ENCODE assay signal across 15 mouse cellular contexts in the genomic region with DNA sequence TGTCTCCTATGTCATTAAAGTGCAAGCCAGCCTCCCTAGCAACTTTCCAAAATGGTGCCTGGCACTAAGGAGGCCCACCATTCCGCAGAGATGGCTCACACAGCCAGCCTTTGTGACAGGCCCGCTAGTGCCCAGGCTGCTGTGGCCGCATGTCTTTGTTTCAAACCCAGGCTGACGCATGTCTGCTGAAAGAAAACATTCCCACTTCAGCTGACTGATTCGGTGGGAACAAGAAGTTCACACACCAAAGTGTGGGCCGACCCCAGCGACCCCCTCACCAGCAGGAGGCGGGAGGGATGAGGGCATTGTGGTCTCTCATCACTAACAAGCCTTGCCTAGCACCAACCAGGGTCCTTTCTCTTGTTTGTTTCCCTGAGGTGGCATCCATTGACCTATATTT.
DNase-seq lines count a peak whose midpoint lies in the region; ATAC-seq and TF ChIP-seq lines count a peak whose summit lies in the region.
"Had no signal": no experiment of that assay in that cellular context is flagged by ENCODE, and none has a peak within 500 bp of the region (broad histone marks: within the 10 kb centered on the region; RNA-seq: fewer than 3 reads in every experiment).

No protein-coding gene starts in this region.

- WGBS in forebrain, embryonic 10.5 days, result 36% methylated on average over 8 of the region's 8 CpGs
- 17% methylated on average over 8 of the region's 8 CpGs for WGBS in hindbrain, embryonic 13.5 days
- 37% methylated on average over 8 of the region's 8 CpGs for WGBS in neural tube, embryonic 11.5 days
- 69% methylated on average over 8 of the region's 8 CpGs for WGBS in lung, adult 2 months

- H3K9ac ChIP-seq in hindbrain, embryonic 13.5 days, result no peak overlapping the region
- H3K9ac ChIP-seq in neural tube, embryonic 11.5 days (ENCODE audit: low read length), result no peak overlapping the region
- H3K9ac ChIP-seq: embryonic facial prominence, embryonic 13.5 days; liver, embryonic 14.5 days had no signal

- H3K9me3 ChIP-seq in forebrain, embryonic 10.5 days, result no peaks in the 10 kb centered on the region
- H3K9me3 ChIP-seq in hindbrain, embryonic 13.5 days, result no peaks in the 10 kb centered on the region
- H3K9me3 ChIP-seq in neural tube, embryonic 11.5 days (ENCODE audit: control insufficient read depth, low read length), result no peaks in the 10 kb centered on the region
- H3K9me3 ChIP-seq: embryonic facial prominence, embryonic 13.5 days; G1E had no signal

- H3K27ac ChIP-seq in forebrain, embryonic 10.5 days, result peak overlapping the region; percentile 83
- H3K27ac ChIP-seq in hindbrain, embryonic 13.5 days, result 0 out of 2 replicates have a peak overlapping the region, but pooled peaks have one; percentile 35
- no peak overlapping the region for H3K27ac ChIP-seq in neural tube, embryonic 11.5 days (ENCODE audit: low read depth, low read length)
- H3K27ac ChIP-seq: embryonic facial prominence, embryonic 13.5 days; liver, embryonic 14.5 days had no signal

- TF ChIP-seq CTCF in brain, embryonic 14.5 days (IDR thresholded peaks at IDR 0.05; ENCODE audit: borderline replicate concordance, extremely low read depth, insufficient read depth, insufficient read length), result no peak
- TF ChIP-seq CTCF in lung, adult 2 months (IDR thresholded peaks at IDR 0.05; ENCODE audit: insufficient read depth, low read length), result no peak

- peaks cover 39% of the 10 kb centered on the region for H3K4me1 ChIP-seq in forebrain, embryonic 10.5 days
- peaks cover 36% of the 10 kb centered on the region for H3K4me1 ChIP-seq in hindbrain, embryonic 13.5 days (replicated peaks)
- 0 out of 2 replicates have a peak, but pooled peaks cover 3% of the 10 kb centered on the region for H3K4me1 ChIP-seq in neural tube, embryonic 11.5 days (ENCODE audit: control insufficient read depth, insufficient read depth, low read length)
- no peaks in the 10 kb centered on the region for H3K4me1 ChIP-seq in lung, adult 2 months (ENCODE audit: control insufficient read depth, insufficient read depth, low read length)
- H3K4me1 ChIP-seq: embryonic facial prominence, embryonic 13.5 days had no signal

- DNase-seq in brain, embryonic 14.5 days (ENCODE audit: low read depth), result peak; percentile 90
- peak; percentile 54 for DNase-seq in forebrain, embryonic 10.5 days (ENCODE audit: extremely low spot score, low spot score)
- DNase-seq in neural tube, embryonic 11.5 days (ENCODE audit: low spot score), result no peak
- DNase-seq in lung, adult 2 months, result no peak
- DNase-seq in heart, adult 8-10 months (ENCODE audit: low spot score), result no peak
- no peak for DNase-seq in kidney, postnatal 4 days
- DNase-seq: adrenal gland, postnatal 14 days; cerebellum, postnatal 10 days; lung, postnatal 14 days; thymus, postnatal 25 days had no signal

- H3K36me3 ChIP-seq in forebrain, embryonic 10.5 days (replicated peaks), result no peaks in the 10 kb centered on the region
- H3K36me3 ChIP-seq in hindbrain, embryonic 13.5 days, result no peaks in the 10 kb centered on the region
- H3K36me3 ChIP-seq in neural tube, embryonic 11.5 days (ENCODE audit: control insufficient read depth, insufficient read depth, low read length), result no peaks in the 10 kb centered on the region
- H3K36me3 ChIP-seq: embryonic facial prominence, embryonic 13.5 days; G1E had no signal

- H3K4me2 ChIP-seq in hindbrain, embryonic 13.5 days, result no peak overlapping the region
- no peak overlapping the region for H3K4me2 ChIP-seq in neural tube, embryonic 11.5 days (ENCODE audit: low read depth)
- H3K4me2 ChIP-seq: embryonic facial prominence, embryonic 13.5 days had no signal

- H3K4me3 ChIP-seq in forebrain, embryonic 10.5 days, result no peak overlapping the region
- H3K4me3 ChIP-seq in hindbrain, embryonic 13.5 days, result no peak overlapping the region
- no peak overlapping the region for H3K4me3 ChIP-seq in neural tube, embryonic 11.5 days (ENCODE audit: low read depth, low read length)
- H3K4me3 ChIP-seq in lung, adult 2 months (replicated peaks; ENCODE audit: extremely low read depth, low read depth, low read length), result no peak overlapping the region
- H3K4me3 ChIP-seq: embryonic facial prominence, embryonic 13.5 days had no signal

- no peak for ATAC-seq in hindbrain, embryonic 13.5 days (ENCODE audit: low FRiP score)
- peak; percentile 53; the same call in 1 of the 2 replicates for ATAC-seq in neural tube, embryonic 11.5 days (ENCODE audit: insufficient read depth, low FRiP score, low TSS enrichment)
- ATAC-seq: inflammation-experienced regulatory T-cells, adult 6 months had no signal

- TF ChIP-seq POLR2A in brain, embryonic 14.5 days (IDR thresholded peaks at IDR 0.05; ENCODE audit: borderline replicate concordance, extremely low read depth, insufficient read depth, insufficient read length, poor library complexity, severe bottlenecking), result no peak
- TF ChIP-seq POLR2A in lung, adult 2 months (IDR thresholded peaks at IDR 0.05; ENCODE audit: borderline replicate concordance, extremely low read depth, low read depth, low read length), result no peak

- H3K27me3 ChIP-seq in forebrain, embryonic 10.5 days (ENCODE audit: poor library complexity, severe bottlenecking), result peaks cover 16% of the 10 kb centered on the region
- 0 out of 2 replicates have a peak, but pooled peaks cover 8% of the 10 kb centered on the region for H3K27me3 ChIP-seq in hindbrain, embryonic 13.5 days
- H3K27me3 ChIP-seq in neural tube, embryonic 11.5 days (ENCODE audit: control insufficient read depth, insufficient read depth, low read length), result no peaks in the 10 kb centered on the region

Comparison
In these comparisons a context has a peak if more than half of its experiments do, and no peak if none do; other contexts are left out.
1. DNase-seq: peak in brain, embryonic 14.5 days (single experiment) and forebrain, embryonic 10.5 days (single experiment); none in neural tube, embryonic 11.5 days (single experiment), lung, adult 2 months (single experiment), heart, adult 8-10 months (single experiment) and kidney, postnatal 4 days (0 of 2).